Mouse (Mus musculus) c-Kit-negative CD71-positive TER-119-positive erythroid progenitor cells, embryonic 14.5 days (primary cell): ENCODE data around the gene Fgf2.

Experiments
- DNase-seq: peaks from one replicate; pipeline ENCODE4 v3.0.0-alpha.2; 2013; ENCODE audit warnings: low read depth, low spot score

Gene Fgf2

DNA sequence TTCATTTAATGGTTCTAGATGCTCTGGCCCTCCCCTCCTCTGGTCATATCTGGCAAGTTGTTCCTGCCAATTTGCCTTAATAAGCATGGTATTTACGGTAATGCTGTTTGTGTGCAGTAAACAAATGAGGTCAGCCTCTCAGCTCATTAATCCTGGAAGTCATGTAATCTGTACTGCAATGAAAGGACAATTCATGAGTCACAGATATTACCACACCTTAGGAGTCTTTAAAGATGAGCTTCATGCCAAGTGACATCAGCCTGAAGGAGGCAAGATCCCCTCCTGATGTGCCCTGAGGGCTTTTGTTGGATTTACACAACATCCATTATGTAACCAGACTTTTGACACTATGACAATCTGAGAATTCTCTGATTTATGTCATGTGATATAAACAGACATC is 6.6 kb downstream of the Fgf2 start:
- DNase-seq = no peak

DNA sequence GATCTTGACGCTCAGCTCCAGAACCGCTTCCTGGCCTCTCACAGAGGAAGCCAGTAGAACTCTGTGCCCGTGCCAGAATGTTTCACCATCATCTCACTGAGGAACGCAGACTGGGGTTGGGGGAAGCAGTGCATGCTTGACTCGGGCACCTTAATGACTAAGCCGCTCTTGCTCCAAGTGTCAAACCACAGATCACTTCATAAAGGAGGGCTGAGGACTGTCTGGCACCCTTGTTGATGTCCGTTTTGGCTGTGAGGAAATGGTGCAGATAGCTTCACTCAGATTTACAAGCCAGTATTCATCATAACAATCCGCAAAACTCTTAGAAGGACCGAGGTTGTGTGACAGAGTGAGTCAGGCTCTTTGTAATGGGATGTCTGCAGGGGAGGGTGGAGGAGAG is 12.6 kb downstream of the Fgf2 start:
- no peak for DNase-seq

DNA sequence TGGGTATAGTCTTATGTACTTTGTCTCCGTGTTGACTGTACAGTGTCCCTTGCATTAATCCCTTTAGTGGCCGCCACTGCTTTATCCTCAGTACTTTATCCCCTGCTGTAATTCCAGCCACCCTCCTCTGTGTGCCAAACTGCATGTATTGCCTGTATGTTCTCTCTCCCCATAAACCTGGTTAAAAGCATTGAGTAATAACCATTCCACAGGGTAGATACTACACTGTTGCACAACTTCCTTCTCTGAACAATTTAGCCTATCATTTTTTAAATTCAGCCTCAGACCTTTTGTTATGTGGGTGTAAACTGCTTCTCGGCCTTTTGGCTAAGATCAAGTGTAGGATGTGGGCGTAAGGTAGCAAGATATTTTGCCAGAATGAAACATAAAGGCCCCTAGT is 17.0 kb downstream of the Fgf2 start:
- DNase-seq = no peak

GRCm38 (mm10) chr3:37365976-37366375 is 17.8 kb downstream of the Fgf2 start:
- no peak for DNase-seq

GRCm38 (mm10) chr3:37366381-37367053 is 18.4 kb downstream of the Fgf2 start:
- DNase-seq = no peak

DNA sequence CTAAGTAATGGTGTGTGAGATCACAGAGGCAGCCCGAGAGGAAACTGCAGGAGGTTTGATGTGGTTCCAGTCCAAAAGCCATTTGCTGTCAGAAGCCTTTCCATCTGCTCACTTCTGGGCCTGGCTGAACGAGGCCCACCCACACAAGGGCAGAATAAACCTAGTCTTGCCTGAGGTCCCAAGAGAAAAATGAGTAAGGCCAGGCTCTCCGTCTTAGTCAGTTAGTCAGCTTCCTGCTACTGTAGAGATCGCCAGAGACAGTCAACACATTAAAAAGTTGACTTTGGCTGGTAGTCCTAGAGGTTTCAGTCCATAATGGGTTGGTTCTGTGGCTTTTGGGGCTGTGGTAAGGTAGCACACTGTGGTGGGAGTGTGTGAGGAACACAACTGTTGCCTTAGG is 22.3 kb downstream of the Fgf2 start:
- DNase-seq = no peak

DNA sequence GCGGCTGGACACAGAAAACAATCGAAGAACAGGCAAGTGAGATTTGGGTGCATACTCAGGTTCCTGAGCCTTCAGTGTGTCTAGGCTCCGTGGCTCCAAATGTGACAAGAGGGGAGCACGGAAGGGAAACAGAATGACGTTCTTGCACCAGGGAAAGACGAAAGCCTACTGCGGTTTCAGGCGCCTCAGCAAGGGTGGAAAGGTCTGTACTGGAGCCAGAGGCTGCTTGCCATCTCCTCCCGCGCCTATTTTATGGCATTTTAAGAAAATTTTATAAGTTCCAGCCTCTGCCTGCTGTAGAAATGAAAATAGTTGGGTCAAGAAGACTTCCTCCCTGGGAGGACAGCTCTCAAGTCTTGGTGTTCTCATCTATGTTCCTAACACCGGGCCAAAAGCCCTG is 25.6 kb downstream of the Fgf2 start:
- DNase-seq = no peak

DNA sequence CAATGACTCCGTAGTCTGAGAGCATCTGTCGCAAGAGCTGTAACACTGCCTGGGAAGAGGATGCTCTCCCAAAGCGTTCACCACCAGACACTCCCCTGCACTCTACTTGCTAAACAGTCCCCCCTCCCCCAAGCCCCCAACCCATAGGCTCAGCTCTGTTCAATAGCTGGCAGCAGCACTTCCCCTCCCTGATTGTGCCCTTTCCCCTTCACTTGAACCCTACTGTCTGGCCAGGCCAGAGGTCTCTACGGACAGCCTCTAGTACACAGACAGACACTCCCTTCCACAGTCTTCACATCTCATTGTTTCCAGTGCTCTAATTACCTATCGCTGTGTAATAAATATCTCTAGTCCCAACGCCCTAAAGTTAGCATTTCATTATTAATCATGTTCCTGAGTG is 29.8 kb downstream of the Fgf2 start:
- DNase-seq = no peak

GRCm38 (mm10) chr3:37378412-37378811 is 30.3 kb downstream of the Fgf2 start:
- no peak for DNase-seq

DNA sequence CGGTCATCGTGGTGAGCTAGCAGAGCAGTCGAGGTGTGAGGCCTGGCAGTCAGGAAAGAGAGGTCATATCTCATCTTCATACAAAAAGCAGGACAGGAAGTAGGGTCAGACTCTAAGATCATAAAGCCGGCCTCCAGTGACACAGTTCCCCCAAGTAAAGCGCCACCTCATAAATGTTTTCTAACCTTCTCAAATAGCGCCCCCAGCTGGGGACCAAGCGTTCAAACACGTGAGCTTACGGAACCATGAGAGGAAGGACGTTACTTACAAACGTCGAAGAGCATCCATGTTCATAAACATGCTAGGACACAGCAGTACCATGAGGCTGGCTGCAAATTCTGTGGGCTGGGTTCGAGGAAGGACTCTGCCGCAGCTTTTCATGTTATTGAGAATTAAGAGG is 31.1 kb downstream of the Fgf2 start:
- DNase-seq = no peak

DNA sequence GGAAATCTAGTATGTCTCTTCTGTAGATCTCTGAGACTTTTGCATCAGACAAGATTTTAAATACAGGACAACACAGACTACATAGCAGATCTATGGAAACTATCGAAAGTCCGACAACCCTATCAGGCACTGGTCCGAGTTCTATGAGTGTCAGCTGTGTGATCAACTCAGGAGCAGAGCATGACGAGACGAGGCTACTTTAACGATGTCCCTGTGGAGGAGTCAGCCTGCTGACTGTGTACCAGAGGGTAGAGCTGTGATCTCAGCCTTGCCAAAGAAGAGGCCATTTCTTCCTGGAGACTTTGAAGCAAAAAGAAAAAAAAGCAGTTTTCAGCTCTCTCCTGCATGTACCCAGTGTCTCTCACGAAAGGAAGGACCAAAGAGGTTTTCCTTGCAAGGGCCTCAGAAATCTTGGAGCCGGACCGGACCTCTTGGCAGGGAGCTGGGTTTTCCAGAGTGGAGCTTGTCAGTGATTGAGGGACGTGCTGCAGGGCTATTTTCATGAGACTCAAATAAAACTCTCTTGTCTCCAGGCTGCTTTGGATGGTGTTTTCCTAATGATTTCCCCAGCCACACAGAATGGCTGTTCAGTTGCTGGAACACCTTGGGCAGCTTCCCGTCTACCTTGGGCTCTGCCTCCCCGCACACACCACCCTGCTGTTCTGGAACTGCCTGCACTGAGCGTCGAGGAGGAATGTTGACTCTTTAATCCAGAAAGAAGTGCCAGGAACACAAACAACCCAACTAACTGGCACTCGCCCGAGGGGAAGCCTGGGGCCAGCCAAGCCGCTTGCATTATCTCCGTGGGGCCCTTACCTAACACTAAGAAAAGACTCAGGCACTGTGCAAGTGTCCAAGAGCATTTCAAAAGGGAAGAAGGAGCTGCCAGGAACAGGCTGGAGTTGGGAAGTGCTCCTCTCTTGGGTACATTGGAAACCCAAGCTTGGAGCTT is 32.1 kb downstream of the Fgf2 start:
- no peak for DNase-seq

DNA sequence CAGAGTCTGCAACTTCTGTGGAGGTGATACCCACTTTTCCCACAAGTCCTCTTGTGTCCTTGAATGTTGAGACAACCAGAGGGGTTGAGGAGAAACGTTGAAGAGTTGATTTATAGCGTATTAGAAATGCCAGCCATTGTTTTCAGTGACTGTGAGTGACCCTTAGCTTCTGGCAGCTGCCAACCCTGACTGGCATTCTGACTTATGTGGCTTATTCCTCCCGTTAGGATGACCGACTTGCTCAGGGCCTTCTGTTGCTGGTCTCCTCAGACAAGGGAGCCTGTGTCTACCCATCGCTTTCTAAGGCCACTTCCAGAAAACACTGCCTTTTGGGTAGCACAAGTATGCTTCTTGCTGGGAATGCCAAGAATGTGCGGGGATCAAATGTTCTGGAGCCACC is 33.3 kb downstream of the Fgf2 start:
- no peak for DNase-seq

- no peak for DNase-seq
These were observed 35.1 kb downstream of the Fgf2 start for GRCm38 (mm10) chr3:37383096-37383765.

DNA sequence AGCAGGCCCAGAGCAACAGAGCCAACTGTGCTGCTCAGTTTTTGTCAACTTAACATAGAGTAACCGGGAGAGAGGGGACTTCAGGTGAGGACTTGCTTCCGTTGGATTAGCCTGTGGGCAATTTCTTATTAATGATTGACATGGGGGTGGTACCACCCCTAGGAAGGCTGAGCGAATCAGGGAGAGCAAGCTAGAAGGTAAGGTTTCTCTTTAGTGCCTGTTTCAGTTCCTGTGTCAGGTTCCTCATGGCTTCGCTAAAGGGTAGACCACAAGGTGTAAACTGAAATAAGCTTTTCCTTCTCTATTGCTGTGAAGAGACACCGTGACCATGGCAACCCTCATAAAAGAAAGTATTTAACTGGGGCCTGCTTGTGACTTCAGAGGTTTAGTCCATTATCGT is 39.2 kb downstream of the Fgf2 start:
- no peak for DNase-seq

- DNase-seq = no peak
These were observed 48.9 kb downstream of the Fgf2 start for GRCm38 (mm10) chr3:37396930-37397608.

GRCm38 (mm10) chr3:37397646-37398045 is 49.5 kb downstream of the Fgf2 start:
- no peak for DNase-seq

DNA sequence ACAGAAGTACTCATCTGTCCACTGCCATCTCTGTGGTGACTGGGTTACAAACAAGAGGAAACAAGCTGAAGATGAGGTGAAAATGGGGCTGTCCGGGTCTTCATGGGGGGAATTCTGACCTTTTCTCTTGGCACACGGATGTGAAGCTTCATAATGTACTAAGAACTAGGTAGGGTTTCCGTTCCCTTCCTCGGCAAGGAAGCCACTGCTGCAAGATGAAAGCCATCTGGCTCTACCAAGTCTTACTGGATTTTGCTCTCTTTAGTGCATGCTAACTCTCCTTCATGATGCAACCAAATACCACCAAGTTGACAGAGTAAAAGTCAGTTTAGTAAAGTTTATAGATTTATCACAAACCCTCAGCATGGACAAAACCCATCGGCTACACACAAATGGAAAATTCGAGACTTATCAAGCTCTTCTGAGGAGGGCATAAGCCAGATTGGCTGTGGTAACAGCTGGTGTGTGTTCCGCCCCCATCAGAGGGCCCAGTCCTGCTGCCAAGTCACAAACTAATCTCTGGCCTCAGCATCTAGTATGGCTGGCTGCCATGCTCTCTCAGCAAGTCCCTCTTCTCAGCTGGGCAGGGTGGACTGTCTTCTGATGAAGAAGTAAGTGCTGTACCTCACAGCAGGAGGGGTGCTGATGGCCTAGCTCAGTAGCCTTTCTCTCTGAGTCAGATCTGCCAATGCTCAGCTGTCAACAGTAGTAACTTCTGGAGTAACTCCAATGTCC is 50.7 kb downstream of the Fgf2 start:
- no peak for DNase-seq

DNA sequence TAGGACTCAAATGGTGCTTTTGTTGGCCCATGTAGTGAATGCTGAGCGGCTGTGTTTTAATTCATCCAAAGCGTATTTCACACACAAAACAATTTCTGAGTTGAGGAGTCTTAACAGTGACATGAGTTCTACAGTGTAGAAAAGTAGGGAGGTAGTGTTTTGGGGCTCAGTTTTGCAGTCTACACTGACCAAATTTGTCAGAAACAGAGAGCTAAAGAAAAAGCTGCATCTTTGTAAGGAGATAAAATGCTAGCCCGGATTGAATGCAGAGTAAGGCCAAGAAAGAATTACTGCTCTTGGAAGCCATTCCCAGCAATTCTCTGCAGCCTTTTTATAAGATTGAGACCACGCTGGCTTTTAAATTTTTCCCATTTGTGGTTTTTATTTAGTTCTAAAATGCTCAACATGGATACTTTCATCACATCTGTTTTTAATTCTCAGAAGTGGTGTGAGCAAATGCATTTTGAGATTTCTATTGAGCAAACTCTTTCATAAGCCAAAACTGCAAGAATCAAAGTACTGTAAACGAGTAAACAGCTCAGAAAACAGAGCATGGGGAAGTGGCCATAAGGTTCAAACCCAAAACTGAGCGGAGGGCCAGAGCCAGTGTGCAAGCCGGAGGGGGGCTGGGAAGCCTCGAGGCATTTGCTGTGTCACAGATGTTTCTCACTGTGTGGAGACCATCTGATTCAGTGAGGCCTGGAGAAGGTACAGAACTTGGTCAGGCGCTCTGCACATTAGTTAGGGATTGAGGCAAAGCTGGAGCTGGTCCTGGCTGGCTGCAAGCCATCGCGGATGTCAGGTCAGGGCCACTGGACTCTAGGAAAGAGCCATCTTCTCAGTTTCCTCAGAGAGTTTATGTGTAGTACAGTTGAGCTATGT is 53.8 kb downstream of the Fgf2 start:
- no peak for DNase-seq

GRCm38 (mm10) chr3:37407598-37407997 is 59.5 kb downstream of the Fgf2 start:
- no peak for DNase-seq

- DNase-seq = no peak
These were observed 65.3 kb downstream of the Fgf2 start for GRCm38 (mm10) chr3:37413446-37413845.
